Mouse (Mus musculus): ENCODE data around the gene Gpatch3. TPM values are rescaled to one million over a fixed set of nuclear protein-coding genes. Genes with fewer than 3 reads are reported as not detected.

Gene Gpatch3
- 5.5 and 6.9 TPM in 2 replicates for polyA plus RNA-seq (2012; rRNA removed)

GRCm38 (mm10) chr4:133574070-133574842 lies at the start of gene Gpatch3:
Gene Gpatch3 (plus strand): TSS chr4:133574745.

DNA sequence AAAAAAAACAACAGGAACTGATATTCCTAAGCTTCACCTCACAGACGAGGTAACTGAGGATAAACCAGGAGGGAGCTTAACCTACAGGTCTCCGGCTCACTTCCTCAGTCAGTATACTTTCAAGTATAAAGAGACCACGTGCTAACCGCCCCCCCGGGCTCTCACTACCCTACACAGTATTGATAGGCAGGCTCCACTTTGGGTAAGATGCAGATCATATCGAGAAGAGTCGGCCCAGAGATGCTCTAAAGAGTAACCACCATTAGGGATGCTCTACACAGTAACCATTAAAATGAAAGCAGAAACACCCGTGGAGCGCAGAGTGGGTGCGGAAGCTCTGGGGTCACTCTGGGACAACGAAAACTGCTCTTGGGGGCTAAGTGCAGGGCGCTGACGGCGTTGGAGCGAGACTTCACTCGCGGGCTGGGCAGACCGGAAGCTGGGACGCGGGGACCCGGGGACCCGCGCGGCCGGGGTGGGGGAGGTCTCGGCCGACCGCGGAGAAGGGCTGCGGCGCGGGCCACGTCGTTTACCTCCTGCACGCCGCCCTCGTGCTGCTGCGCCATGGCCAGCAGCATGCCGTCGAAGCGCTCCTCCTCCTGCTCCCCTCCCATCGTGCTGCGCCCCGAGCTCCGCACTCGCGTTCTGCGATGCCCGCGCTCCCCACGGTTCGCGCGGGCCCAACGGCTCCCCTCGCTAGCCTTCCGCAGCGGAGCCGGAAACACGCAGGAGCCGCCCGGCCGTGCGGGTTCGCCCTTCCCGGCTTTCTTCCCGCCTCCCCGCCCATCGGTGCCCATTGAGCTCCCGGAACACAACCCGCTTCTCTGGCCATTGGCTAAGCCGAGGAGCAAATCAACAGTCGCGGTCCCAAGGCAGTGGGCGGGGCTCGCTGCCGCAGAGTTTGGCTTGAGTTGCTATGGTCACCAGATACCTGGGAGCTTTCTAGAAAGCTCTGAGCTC lies 29.0 kb upstream of the Gpatch3 start, which contains the start of gene Nudc:
Nudc (minus strand) TSS at position 725 of the 960 bp plus-strand sequence.

DNA sequence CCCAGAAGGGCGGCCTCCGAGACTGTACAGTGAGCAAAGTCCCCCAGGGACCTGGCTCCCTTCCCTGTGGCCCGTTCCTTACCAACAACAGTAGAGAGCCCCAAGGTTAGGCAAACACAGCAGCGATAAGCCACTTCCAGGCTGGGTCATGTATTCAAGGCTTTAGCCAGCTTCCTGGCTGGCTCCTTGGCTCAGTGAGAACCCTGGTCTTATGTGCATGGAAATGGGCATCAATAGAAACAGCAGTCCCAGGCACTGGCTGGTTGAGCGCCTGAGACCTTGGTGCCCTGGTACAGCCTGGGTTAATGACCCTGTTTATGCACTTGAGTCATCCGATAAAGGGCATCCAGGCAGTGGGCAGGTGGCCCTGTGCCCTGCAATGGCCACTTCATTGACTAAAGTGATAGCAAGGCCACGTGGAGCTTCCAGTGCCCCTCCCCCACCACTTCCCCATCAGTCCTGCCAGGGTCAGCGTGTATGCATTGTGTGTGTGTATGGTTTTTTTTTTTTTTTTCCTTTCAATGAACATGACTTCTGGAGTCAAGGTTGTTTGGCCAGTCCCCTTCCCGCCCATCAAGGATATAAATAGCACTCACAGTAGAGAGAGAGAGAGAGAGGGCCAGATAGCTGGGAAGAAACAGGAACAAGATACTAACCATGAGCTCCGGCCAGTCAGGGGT lies 21.6 kb upstream of the Gpatch3 start, which contains the start of gene Nr0b2:
Nr0b2 (plus strand) TSS at position 609 of the 680 bp plus-strand sequence.

GRCm38 (mm10) chr4:133584059-133584951 lies 9.8 kb downstream of the Gpatch3 start, which contains the start of gene Gpn2:
Gene Gpn2 (plus strand): TSS chr4:133584362.

DNA sequence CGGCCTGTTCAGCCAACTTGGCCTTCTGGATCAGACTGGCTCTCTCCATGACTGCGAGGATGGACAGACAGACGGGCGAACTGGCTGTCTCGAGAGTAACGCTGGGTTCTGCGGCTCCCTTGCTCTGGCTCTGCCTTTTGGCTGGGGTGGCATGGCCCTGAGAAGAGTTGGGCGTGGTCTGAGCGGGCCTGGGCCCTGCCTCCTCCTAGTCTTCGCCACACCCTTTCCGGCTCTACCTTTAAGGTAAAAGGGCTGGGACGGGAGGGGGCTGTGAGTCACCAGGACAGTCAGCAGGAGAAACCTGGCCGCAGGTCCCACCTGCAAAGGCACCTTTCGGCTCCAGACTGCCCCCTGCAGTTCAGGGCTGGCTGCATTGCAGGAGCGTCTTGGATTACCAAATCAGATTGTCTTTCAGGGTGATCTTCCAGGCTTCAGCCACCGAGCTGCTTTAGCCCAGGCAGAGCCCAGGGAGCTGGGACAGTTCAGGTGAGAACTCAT lies 27.2 kb downstream of the Gpatch3 start, which contains the start of gene Sfn:
Sfn (minus strand) TSS at position 448 of the 498 bp plus-strand sequence.

Other genes starting within 250 kb of the Gpatch3 start
- gene Wdtc1, start 221.3 kb upstream of the Gpatch3 start, polyA plus RNA-seq (2012; rRNA removed), result 28.2 and 33.2 TPM in 2 replicates
- 20.3 and 24.4 TPM in 2 replicates for gene Slc9a1, start 205.0 kb upstream of the Gpatch3 start, polyA plus RNA-seq (2012; rRNA removed)
- gene Tent5b, start 94.6 kb upstream of the Gpatch3 start, polyA plus RNA-seq (2012; rRNA removed), result 0.13 and 0.73 TPM in 2 replicates
- 20.9 and 22.1 TPM in 2 replicates for gene Trnp1, start 76.2 kb upstream of the Gpatch3 start, polyA plus RNA-seq (2012; rRNA removed)
- gene Kdf1, start 55.8 kb upstream of the Gpatch3 start, polyA plus RNA-seq (2012; rRNA removed), result 0.10 and 0.15 TPM in 2 replicates
- gene Nudc, start 28.7 kb upstream of the Gpatch3 start, polyA plus RNA-seq (2012; rRNA removed), result 171 and 177 TPM in 2 replicates
- gene Nr0b2, start 21.4 kb upstream of the Gpatch3 start, polyA plus RNA-seq (2012; rRNA removed), result 0.08 TPM in 1 of 2 replicates, not detected in the other
- gene Gpn2, start 9.6 kb downstream of the Gpatch3 start, polyA plus RNA-seq (2012; rRNA removed), result 29.3 and 31.4 TPM in 2 replicates
- gene Sfn, start 27.4 kb downstream of the Gpatch3 start, polyA plus RNA-seq (2012; rRNA removed), result 2.2 and 5.9 TPM in 2 replicates
- 30.1 and 35.9 TPM in 2 replicates for gene Zdhhc18, start 75.4 kb downstream of the Gpatch3 start, polyA plus RNA-seq (2012; rRNA removed)
- gene Pigv, start 97.9 kb downstream of the Gpatch3 start, polyA plus RNA-seq (2012; rRNA removed), result 11.5 TPM in 2 replicates
- 53.4 and 60.1 TPM in 2 replicates for gene Arid1a, start 182.0 kb downstream of the Gpatch3 start, polyA plus RNA-seq (2012; rRNA removed)

Data from central nervous system, embryonic 18 days (tissue).